Mouse (Mus musculus) intestine, embryonic 16.5 days (tissue): ENCODE measurements around the gene Cdk10. TPM values are rescaled to one million over a fixed set of nuclear protein-coding genes. Genes with fewer than 3 reads are reported as not detected.
A peak's percentile ranks its signal among the peaks of the same experiment; 100 is the strongest.
"Not testable (repeated sequence)": the region's sequence is repeated elsewhere in the genome, so short reads cannot be mapped to it uniquely, and the experiment has no call there.

Experiments
- ATAC-seq: fragments of 200-750 bp; cut with Nextera tagmentation; 2 replicates; pipeline ENCODE4 v1.8.0; 2017; ENCODE audit warnings: moderate TSS enrichment, moderate library complexity
- H3K27ac ChIP-seq: fragments of 300-500 bp; sonication (generic); 2 replicates; pipeline ENCODE4 v1.5.1; 2014; ENCODE audit warnings: mild to moderate bottlenecking, low read length
- H3K27me3 ChIP-seq: fragments of 300-500 bp; sonication (generic); replicated peaks from 2 replicates; pipeline ENCODE4 v1.6.1; 2014; ENCODE audit warnings: low read length, control low read depth, mixed read lengths; ENCODE audit not compliant: control insufficient read depth, insufficient read depth
- H3K36me3 ChIP-seq: fragments of 300-500 bp; sonication (generic); 2 replicates; pipeline ENCODE4 v1.6.1; 2014; ENCODE audit warnings: low read length, control low read depth; ENCODE audit not compliant: control insufficient read depth, insufficient read depth
- H3K4me1 ChIP-seq: fragments of 300-500 bp; sonication (generic); 2 replicates; pipeline ENCODE4 v1.6.1; 2014; ENCODE audit warnings: low read length, control low read depth, mixed read lengths; ENCODE audit not compliant: control insufficient read depth, insufficient read depth
- H3K4me2 ChIP-seq: fragments of 300-500 bp; sonication (generic); 2 replicates; pipeline ENCODE4 v1.6.1; 2014; ENCODE audit warnings: low read depth, low read length, control low read depth
- H3K4me3 ChIP-seq: fragments of 300-500 bp; sonication (generic); 2 replicates; pipeline ENCODE4 v1.5.1; 2014; ENCODE audit warnings: mild to moderate bottlenecking, low read length
- H3K9ac ChIP-seq: fragments of 300-500 bp; sonication (generic); 2 replicates; pipeline ENCODE4 v1.6.1; 2014; ENCODE audit warnings: low read depth, low read length
- H3K9me3 ChIP-seq: fragments of 300-500 bp; sonication (generic); 2 replicates; pipeline ENCODE4 v1.6.1; 2016; ENCODE audit warnings: low read length, control low read depth; ENCODE audit not compliant: control insufficient read depth
- WGBS: fragments of 180-500 bp; shearing (Covaris S2); extraction: QIAGEN DNeasy Blood & Tissue Kit; methylation state at CpG from one replicate; pipeline ENCODE4 v1.1.7; 2014; 5-methylcytosine and 5-hydroxymethylcytosine counted together
- polyA plus RNA-seq: library from polyadenylated mRNA; unstranded; fragments of >200 nt; fragmentation: Nextera tagmentation; extraction: Ambion mirVana; gene quantifications from 2 replicates; pipeline ENCODE4 v1.2.1, GENCODE M21; 2015

Gene Cdk10
- polyA plus RNA-seq, 1 experiment from 2014 or later, result 27.8 TPM

DNA sequence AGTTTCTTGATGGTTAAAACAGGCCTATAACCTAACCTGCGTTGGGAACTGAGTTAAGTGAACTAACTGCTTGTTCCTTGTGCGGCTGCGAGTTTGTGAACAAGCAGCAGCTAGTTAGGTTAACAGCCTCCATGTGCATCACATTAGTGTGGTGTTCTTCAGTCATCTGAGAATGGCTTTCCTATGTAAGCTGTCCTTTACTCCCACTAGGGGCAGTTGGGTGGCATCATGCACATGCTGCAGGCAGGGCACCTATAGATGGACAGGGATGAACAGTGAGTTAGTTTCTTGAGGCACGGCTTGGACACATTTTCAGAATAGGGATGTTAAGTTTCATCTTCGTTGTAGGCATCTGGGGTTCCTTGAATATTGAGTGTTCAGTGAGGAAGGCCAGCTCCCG lies 30.5 kb downstream of the Cdk10 start:
- ATAC-seq, result no peak
- H3K4me1 ChIP-seq, result peaks cover 20% of the 10 kb centered on the region
- 60% methylated on average over 6 of the region's 6 CpGs for WGBS
- no peak overlapping the region for H3K27ac ChIP-seq
- H3K4me3 ChIP-seq, result peak overlapping the region; percentile 99
- H3K27me3 ChIP-seq, result no peaks in the 10 kb centered on the region
- no peaks in the 10 kb centered on the region for H3K9me3 ChIP-seq
- H3K9ac ChIP-seq, result peak overlapping the region; percentile 99
- H3K4me2 ChIP-seq, result peak overlapping the region; percentile 93
- peaks cover 15% of the 10 kb centered on the region for H3K36me3 ChIP-seq

DNA sequence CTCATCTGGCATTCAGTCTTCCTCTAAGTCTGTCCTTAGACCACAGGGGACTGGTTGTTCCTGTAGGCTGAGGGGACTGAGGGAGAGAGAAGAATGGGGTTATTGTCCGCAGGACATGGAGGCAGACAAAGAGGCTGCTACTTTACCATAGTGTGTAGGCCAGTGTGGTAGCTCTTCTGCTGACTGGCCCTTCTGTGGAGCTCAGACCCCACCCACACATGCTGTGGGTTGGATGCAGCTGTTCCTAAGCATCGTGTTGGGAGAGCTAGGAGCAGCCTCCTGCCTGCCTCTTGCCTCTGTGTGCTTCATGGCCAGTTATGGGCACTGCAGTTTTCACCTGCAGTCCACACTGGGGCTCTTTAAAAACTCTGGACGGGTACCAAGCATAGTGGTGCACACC lies 32.5 kb downstream of the Cdk10 start:
- Histone ChIP-seq H3K4me1 (peaks cover 20% of the 10 kb centered on the region), H3K9me3 (no peaks in the 10 kb centered on the region), H3K27me3 (no peaks in the 10 kb centered on the region), H3K4me2 (no peak overlapping the region), H3K9ac (no peak overlapping the region), H3K4me3 (no peak overlapping the region), H3K36me3 (peaks cover 15% of the 10 kb centered on the region), H3K27ac (no peak overlapping the region)
- ATAC-seq, result no peak
- 79% methylated on average over 3 of the region's 3 CpGs for WGBS

DNA sequence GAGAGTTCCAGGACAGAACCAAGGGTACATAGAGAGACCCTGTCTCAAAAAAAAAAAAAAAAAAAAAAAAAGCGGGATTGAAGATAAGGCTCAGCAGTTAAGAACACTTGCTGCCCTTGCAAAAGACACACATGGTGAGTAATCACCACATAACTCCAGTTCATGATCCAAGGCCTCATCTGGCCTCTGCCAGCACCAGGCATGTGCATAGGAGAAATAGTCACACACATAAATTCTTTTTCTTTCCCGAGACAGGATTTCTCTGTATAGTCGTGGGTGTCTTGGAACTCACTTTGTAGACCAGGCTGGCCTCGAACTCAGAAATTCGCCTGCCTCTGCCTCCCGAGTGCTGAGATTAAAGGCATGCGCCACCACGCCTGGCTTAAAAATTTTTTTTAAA lies 33.0 kb downstream of the Cdk10 start:
- not testable (repeated sequence) for H3K4me3 ChIP-seq, ATAC-seq, H3K4me2 ChIP-seq, H3K27me3 ChIP-seq, H3K27ac ChIP-seq, H3K9ac ChIP-seq, H3K9me3 ChIP-seq
- 90% methylated on average over 8 of the region's 8 CpGs for WGBS
- Histone ChIP-seq H3K4me1 (peaks cover 18% of the 10 kb centered on the region), H3K36me3 (peaks cover 15% of the 10 kb centered on the region)

DNA sequence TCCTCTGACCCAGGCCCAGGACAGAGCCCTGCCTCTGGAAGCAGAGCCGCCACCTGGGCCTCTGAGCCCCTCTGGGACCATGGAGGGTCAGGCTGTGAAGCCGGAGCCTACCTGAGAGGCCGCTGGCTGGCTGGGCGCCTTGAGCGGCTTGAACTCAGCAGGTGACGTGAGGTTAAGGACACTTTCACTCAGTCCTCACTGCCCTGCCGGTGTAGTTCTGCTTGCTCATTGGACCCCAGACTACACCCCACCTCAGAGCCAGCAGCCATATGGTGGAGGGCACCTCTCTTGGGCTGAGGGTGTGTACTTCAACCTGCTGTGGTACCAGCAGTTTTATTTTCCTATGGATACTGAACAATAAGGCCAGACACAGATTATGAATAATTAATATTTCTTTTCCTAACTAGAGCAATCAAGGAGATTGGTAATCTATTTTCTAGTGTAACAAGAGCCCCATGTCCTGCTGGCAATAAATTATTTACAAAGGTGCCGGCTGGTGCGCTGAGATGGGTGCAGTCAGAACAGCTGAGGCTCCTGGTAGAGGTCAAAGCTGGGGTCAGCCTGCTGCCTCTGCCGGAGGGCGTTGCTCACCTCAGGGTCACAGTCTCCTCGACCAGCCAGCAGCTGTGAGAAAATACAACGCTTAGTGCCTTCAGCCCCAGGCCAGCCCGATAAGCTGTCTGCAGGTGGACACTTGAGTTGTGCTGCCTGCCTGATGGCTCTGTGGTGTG lies 43.4 kb downstream of the Cdk10 start:
- H3K4me2 ChIP-seq, result no peak overlapping the region
- H3K4me1 ChIP-seq, result no peaks in the 10 kb centered on the region
- 68% methylated on average over 14 of the region's 14 CpGs for WGBS
- H3K9me3 ChIP-seq, result no peaks in the 10 kb centered on the region
- no peak overlapping the region for H3K27ac ChIP-seq
- no peak for ATAC-seq
- H3K27me3 ChIP-seq, result no peaks in the 10 kb centered on the region
- no peak overlapping the region for H3K9ac ChIP-seq
- peaks cover 19% of the 10 kb centered on the region for H3K36me3 ChIP-seq
- no peak overlapping the region for H3K4me3 ChIP-seq

DNA sequence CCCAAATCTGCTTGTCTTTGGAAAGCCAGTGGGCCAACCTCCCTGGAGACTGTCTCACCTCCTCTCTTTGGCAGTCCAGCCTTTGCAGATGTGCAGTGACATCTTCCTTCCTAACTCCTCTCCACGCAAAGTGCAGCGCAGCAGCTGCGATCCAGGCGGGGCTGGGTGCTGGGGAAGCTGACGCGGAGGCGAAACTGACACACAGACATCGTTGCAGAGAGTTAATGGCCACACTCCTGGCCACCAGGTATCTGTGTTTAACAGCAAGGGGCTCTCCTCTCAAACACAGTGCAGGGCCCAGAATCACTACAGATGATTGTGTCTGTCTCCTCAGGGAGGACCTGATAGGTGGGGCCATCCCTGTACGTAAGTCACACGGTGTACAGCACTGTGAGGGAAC lies 46.5 kb downstream of the Cdk10 start:
- WGBS, result 83% methylated on average over 10 of the region's 10 CpGs
- Histone ChIP-seq H3K9ac (no peak overlapping the region), H3K4me2 (no peak overlapping the region), H3K4me1 (no peaks in the 10 kb centered on the region), H3K4me3 (no peak overlapping the region), H3K27me3 (no peaks in the 10 kb centered on the region), H3K36me3 (peaks cover 11% of the 10 kb centered on the region), H3K9me3 (no peaks in the 10 kb centered on the region), H3K27ac (no peak overlapping the region)
- peak; percentile 55; the same call in 1 of the 2 replicates for ATAC-seq

DNA sequence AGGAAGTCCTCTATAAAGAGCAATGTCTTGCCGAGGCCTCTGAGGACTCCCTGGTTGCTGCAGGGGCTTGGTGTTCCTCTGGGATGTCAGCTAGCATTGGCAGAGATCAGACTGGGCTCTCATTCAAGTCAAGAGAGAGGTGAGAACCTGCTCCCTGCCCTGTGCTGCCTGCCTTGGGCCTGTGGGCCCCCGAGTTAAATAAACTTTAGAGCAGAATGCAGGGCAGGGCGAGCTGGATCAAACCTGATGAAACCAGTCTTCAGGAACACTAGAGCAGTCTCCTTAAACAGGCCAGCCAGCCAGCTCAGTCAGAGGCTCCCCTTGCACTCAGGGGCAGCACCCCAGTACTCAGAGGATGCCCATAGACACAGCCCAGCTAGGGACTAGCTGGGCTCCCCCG lies 47.3 kb downstream of the Cdk10 start:
- Histone ChIP-seq H3K9ac (0 out of 2 replicates have a peak overlapping the region, but pooled peaks have one; percentile 25), H3K4me3 (no peak overlapping the region), H3K27ac (no peak overlapping the region), H3K4me1 (no peaks in the 10 kb centered on the region), H3K27me3 (no peaks in the 10 kb centered on the region), H3K36me3 (peaks cover 11% of the 10 kb centered on the region), H3K9me3 (no peaks in the 10 kb centered on the region), H3K4me2 (no peak overlapping the region)
- 59% methylated on average over 4 of the region's 4 CpGs for WGBS
- ATAC-seq, result peak; percentile 59; the same call in 1 of the 2 replicates

DNA sequence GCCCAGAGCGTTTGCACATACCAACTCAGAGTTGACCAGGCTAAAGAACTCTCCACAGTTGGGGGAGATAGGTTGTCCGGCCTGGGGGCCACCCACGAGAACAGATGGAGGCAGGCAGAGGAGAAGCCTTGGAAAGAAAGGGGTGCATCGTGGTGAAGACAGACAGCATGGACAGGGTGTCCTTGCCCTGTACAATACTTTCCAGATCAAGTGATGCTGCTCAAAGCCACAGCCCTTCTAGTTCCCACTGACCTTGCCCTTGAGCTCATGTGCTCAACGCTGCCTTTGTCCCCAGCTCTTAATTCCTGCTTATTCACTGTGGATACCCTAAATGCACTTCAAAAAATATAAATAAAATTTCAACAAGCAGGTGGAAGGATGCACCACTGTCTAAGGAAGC lies 49.8 kb downstream of the Cdk10 start:
- no peak for ATAC-seq
- H3K4me2 ChIP-seq, result no peak overlapping the region
- H3K27me3 ChIP-seq, result no peaks in the 10 kb centered on the region
- no peak overlapping the region for H3K9ac ChIP-seq
- no peaks in the 10 kb centered on the region for H3K9me3 ChIP-seq
- H3K4me3 ChIP-seq, result no peak overlapping the region
- H3K36me3 ChIP-seq, result no peaks in the 10 kb centered on the region
- H3K4me1 ChIP-seq, result no peaks in the 10 kb centered on the region
- 92% methylated on average over 5 of the region's 5 CpGs for WGBS
- H3K27ac ChIP-seq, result no peak overlapping the region

DNA sequence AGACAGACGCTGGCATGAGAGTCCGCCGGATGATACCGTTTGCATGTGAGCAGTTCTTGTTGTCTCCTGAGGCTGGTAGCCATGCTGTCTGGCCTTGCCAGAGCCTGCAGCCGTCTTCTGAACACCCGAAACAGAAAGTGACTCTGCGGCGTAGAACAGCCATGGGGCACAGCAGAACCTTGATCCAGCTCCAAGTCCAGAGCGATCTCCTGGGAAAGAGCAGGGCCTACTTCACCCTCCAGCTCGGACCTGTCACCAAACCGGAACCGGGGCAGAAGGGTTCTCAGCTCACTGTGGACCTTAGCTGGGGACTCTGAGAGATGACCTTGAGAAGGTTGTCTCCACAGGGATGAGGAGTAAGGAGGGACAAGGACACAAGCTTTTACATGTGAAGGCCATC lies 50.5 kb downstream of the Cdk10 start:
- Histone ChIP-seq H3K9ac (no peak overlapping the region), H3K4me2 (no peak overlapping the region), H3K36me3 (no peaks in the 10 kb centered on the region), H3K4me1 (no peaks in the 10 kb centered on the region), H3K27ac (no peak overlapping the region), H3K9me3 (no peaks in the 10 kb centered on the region), H3K4me3 (no peak overlapping the region), H3K27me3 (no peaks in the 10 kb centered on the region)
- ATAC-seq, result no peak
- 95% methylated on average over 12 of the region's 12 CpGs for WGBS

DNA sequence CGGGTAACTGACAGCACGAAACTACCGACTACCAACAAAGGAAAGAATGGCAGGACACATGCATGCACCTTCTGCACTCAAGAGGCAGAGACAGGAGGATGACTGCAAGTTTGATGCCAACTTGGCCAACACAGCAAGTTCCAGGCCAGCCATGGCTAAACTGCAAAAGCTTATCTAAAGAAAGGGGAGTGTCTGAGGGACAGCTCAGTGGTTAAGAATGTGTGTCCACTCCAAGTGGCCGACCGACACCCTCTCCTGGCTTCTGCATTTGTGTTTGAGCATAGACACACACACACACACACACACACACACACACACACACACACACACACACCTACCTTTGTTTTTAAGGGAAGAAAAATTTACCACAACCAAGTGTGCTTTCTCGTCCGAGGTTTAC lies 53.8 kb downstream of the Cdk10 start:
- no peak for ATAC-seq
- no peak overlapping the region for H3K9ac ChIP-seq
- H3K36me3 ChIP-seq, result no peaks in the 10 kb centered on the region
- no peaks in the 10 kb centered on the region for H3K27me3 ChIP-seq
- 61% methylated on average over 7 of the region's 7 CpGs for WGBS
- no peak overlapping the region for H3K4me3 ChIP-seq
- no peak overlapping the region for H3K4me2 ChIP-seq
- no peaks in the 10 kb centered on the region for H3K4me1 ChIP-seq
- H3K9me3 ChIP-seq, result no peaks in the 10 kb centered on the region
- H3K27ac ChIP-seq, result no peak overlapping the region

DNA sequence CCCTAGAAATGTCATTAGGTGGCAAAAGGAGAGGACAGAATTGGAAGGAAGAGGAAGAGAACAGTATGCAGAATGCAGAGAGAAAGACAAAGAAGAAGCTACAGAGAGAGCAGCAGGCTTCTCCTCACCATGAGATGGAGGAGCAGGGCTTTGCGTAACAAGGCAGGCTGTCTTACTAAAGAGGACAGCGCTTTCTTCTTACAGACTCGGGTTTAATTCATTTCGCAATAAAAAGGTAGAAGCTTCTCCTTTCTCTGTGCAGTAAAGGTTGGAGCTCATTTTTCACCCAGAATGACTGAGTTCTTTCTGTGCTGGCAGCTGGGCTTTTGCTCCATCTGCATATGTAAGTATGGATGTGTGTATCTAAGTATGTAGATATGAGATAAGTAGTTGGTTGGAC lies 55.2 kb downstream of the Cdk10 start:
- H3K36me3 ChIP-seq, result no peaks in the 10 kb centered on the region
- 93% methylated on average over 4 of the region's 4 CpGs for WGBS
- H3K4me1 ChIP-seq, result no peaks in the 10 kb centered on the region
- no peak overlapping the region for H3K4me2 ChIP-seq
- no peak overlapping the region for H3K27ac ChIP-seq
- H3K27me3 ChIP-seq, result no peaks in the 10 kb centered on the region
- H3K9ac ChIP-seq, result no peak overlapping the region
- H3K4me3 ChIP-seq, result no peak overlapping the region
- no peaks in the 10 kb centered on the region for H3K9me3 ChIP-seq
- no peak for ATAC-seq
